Mouse (Mus musculus): ENCODE measurements around the gene Arhgap31. TPM values are rescaled to one million over a fixed set of nuclear protein-coding genes. Genes with fewer than 3 reads are reported as not detected.
A peak's percentile ranks its signal among the peaks of the same experiment; 100 is the strongest.
"Not testable (repeated sequence)": the region's sequence is repeated elsewhere in the genome, so short reads cannot be mapped to it uniquely, and the experiment has no call there.

The Arhgap31 gene
- total RNA-seq, 2 experiments from 2014 or later = 50.0 to 50.9 TPM

DNA sequence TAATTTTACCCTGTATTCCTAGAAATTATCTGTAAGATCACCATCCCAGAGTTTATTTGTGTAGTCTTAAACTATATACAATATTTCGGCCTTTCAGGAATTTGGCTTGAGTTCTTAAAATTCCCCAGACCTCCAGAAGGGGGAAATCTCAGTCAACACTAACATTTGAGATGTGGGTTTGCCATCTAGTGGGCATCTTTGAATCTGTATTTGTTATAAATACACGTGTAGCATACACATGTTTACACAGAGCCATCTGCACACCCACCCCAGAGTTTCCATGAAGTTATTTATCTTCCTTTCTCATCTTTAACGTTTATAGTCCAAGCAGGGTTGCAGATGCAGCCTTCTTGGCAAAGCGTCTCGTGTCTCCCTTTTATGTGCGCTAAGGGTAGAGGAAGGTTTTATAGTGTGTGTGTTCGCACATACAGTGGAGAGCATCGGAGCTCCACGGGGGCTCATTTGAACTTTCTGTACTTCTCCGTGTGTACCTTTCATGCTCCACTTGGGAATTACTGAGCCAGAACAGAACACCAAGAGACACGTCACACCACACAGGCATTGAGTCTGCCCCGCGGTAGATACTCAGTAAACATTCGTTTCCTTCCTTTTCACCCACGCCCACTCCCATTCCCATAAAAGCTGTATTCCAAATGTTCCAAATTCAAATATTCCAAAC, 16.7 kb upstream of the Arhgap31 start:
- intact Hi-C loops (cut with DNase I) = loop anchor here (10.0 kb wide), 1 partner anchor 195 kb away; no protein-coding TSS in a partner anchor
- DNase-seq = no peak

DNA sequence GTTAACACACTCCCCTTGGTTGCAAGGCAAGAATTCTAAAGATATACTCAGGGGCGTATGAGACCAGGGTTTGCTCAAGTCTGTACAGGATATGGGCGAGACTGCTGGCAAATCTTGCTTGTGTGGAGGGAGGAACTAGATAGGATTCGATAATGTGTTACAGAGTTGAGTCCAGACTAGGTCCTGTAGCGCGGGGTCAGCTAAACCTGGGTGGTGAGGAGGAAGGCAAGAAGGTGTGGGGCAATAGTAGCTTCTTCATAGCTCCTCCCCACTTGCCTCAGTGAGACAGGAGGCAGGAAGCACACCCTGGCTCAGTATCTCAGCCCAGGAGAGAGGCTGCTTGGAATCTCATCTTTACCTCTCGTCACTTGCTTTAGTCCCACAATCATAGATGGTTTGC, 16.1 kb upstream of the Arhgap31 start:
- intact Hi-C loops (cut with DNase I) = loop anchor here (10.0 kb wide), 1 partner anchor 194 kb away; no protein-coding TSS in a partner anchor
- no peak for DNase-seq

DNA sequence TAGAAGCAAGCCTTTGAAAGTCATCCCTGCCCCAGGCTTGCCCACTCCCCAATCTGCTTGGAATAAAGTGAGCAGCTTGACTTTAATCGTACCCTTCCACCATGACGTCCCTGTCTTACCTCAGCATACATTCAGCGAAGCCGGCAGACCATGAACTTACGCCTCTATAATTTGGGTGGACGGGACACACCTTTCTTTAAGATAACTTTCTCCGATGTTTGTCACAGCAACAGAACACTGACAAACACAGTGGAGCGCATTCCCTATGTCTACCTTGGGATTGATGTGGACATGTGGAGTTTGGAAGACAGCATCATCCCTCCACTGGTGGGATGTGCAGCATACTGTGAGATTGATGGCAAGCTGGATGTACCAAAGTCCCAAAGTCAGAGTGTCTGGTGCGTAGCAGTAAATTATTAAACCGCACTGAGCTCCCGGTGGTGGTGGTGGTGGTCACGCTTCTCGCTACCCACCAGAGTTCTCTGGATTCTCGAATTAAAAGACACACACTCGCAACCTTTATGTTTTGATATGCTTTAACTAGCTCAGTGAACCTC, 15.6 kb upstream of the Arhgap31 start:
- no peak for DNase-seq
- intact Hi-C loops (cut with DNase I) = loop anchor here (10.0 kb wide), 1 partner anchor 194 kb away; no protein-coding TSS in a partner anchor

DNA sequence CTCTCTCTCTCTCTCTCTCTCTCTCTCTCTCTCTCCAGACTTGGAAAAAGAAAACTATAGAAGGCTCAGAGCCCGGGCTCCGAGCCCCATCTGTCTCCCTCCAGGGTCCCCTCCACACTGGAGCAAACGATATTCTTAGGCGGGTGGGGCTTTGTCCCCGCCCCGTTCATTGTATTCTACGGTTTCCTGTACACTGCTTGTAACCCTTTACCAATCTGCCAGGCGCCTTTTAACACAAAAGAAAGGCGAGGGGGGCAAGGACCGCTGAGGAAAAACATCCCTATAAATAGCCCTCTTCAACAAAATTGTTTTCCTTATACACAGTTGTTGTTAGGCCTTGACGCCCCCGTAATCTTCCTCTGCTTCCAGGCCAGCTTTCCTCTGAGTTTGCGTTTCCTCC, 11.9 kb upstream of the Arhgap31 start:
- DNase-seq = peak in 1 of 2 experiments; percentile 55
- intact Hi-C loops (cut with DNase I) = loop anchor here (10.0 kb wide), 1 partner anchor 190 kb away; no protein-coding TSS in a partner anchor

DNA sequence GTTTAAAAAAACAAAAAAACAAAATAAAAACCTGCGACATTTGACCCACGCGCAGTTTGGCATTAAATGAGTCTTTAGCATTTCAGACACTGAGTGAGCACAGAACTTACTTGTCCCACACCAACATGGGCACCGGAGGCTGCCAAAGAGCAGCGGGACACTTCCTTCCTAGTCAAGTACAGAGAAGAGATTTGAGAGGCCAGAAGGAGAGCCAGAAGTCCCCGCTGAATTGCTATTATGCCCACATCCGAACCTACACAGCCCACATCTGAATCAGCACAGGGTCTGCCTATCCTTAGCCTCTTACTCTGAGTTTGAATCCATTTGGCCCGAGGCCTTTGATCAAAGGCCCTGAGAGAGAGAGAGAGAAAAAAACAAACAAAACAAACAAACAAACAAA, 11.2 kb upstream of the Arhgap31 start:
- DNase-seq = no peak
- intact Hi-C loops (cut with DNase I) = loop anchor here (10.0 kb wide), 1 partner anchor 189 kb away; no protein-coding TSS in a partner anchor

DNA sequence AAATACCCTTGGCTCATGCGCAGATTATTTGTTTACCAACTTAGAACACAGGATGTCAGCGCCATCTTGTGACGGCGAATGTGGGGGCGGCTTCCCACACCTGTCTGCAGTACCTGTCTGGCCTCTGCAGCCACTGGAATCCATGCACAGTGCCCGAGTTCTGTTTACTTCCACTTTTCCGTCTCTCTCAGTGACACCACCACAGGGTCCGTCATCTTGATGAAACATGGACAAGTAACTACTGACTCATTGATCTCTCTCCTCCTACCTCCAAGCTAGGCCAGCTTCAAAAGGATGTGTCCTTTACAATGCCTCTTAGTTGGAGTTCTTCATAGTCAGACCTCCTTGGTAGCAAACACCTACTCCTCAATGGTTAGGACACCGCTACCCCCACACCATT, 8.3 kb upstream of the Arhgap31 start:
- intact Hi-C loops (cut with DNase I) = loop anchor here (10.0 kb wide), 1 partner anchor 187 kb away; no protein-coding TSS in a partner anchor
- DNase-seq = no peak

DNA sequence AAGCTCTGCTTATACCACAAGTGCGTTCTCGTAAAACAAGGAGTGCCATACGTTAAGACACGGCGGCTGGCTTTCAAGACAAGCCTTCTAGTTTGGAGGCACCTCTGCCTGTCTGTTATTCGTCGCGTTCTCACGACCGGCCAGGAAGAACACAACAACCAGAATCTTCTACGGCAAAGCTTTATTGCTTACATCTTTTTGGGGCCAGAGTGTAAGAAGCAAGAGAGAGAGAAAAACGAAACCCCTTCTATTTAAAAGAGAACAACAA, 1.1 kb upstream of the Arhgap31 start:
- DNase-seq; intact Hi-C loops (cut with DNase I): not testable (repeated sequence)

DNA sequence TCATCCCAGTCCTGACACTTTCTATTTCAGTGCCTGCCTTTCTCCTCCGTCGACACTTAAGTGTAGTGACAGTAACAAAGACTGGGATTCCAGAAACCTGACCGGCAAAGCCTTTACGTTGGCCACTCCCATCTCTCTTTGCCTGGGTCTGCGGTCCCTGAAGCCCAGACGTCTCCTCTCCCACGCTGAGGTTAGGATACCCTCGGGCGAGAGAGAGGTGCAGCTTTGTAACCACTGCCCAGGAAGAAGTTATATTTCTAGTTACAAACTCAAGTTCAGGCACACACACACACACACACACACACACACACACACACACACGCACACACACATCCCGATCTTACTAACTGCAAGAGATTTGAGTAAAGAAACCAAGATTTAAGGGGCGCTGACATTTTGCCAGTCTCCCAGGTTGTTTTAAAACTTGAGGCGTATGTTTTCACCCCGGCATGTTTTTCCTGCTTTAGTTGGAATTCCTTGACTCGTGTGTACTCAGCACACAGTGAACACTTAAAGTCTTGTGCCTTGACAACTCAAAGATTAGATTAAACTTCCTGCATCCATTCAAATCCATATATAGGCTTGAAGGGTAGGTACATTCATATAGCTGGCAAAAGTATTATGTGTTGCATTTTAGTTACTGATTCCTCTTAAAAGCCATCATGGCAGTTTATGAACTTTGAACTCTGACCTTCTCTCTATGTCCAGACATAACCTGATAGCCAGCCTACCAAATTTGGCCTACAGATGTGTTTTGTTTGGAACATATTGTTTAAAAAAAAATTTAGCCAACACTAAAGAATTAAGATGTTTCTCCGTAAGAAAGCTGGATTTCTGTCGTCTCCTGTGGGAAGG, 557 bp upstream of the Arhgap31 start:
- DNase-seq = no peak
- intact Hi-C loops (cut with DNase I) = no loop called here

DNA sequence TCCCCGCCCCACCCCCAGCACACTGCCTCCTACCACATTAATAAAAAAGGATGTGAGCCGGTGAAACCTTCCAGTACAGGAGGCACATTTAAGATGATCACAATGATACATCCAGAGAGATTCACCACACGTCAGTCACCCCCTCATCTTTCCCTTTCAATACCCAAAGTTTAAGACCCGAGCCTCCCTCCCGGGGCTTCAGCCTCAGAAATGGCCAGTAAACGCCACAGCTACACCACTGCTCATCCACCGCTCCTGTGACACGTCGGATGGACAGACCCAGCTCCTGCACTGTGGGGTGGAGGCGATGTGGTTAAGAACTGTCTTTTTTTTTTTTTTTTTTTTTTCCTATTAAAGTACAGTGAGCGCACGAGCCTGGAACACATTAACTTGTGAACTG, 969 bp downstream of the Arhgap31 start:
- DNase-seq = no peak
- intact Hi-C loops (cut with DNase I) = no loop called here

DNA sequence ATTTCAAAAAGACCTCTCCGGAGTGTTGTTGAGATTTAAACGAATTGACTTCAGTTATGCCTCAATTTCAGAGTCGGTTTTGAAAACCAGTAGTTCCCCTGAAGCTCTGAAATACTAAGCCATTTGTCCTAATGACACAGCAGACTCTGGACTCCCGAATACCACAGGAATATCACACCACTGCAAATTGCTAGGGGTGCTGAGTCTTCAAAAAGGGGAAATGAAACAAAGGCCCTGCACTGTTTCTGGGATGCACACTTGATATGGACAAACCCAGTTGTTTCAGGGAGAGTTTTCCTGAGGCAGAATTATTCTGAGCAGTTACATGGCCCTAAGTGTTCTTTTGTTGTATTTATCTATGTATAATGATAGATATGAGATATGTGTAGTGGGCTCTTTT, 1.8 kb downstream of the Arhgap31 start:
- intact Hi-C loops (cut with DNase I) = no loop called here
- DNase-seq = no peak

DNA sequence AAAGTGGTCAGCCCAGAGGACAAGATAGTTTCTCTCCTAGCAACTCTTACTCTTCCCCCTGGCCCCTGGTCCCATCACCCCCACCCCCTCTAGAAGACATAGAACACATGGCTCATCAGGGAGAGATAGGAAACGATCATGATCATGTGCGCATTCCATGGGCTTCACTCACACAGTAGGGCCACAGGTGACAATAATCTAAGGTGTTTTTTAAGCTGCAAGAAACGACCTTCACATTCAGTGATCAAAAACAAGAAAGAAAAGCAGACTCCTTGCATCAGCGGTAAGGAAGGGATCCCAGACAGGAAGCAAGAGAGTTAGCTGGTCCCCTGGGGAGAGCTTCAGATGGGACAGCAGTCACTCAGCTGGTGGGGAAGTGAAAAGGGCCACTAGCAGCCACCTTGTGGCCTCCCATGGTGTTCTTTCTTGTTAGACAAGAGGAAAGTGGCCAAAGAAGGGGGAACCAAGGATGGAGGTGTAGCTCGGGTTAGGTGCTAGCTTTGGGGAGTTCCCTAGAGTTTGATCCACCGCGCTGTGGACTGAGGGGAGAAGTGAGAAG, 4.0 kb downstream of the Arhgap31 start:
- no peak for DNase-seq
- intact Hi-C loops (cut with DNase I) = loop anchor here (10.0 kb wide), 1 partner anchor 84 kb away; no protein-coding TSS in a partner anchor

DNA sequence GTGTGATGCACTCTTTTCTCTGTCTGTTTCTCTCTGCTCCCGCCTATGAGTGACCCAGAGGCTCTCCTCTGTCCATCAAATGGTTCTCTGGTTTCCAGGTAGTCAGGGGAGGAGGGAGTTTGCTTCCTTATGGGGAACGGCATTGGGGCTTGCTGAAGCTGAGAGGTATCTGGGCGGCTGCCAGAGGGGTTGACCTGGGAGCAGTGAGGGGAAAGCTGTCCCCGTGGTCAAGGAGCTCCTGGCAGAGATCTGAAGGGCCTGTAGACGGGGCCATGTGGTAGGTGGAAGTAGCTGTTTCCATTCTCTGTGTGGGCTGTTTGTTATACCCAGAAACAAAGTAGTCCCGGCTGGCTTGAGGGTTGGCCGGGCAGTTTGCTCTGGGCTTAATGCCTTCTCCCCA, 6.3 kb downstream of the Arhgap31 start:
- intact Hi-C loops (cut with DNase I) = loop anchor here (10.0 kb wide), 1 partner anchor 82 kb away; no protein-coding TSS in a partner anchor
- DNase-seq = no peak

DNA sequence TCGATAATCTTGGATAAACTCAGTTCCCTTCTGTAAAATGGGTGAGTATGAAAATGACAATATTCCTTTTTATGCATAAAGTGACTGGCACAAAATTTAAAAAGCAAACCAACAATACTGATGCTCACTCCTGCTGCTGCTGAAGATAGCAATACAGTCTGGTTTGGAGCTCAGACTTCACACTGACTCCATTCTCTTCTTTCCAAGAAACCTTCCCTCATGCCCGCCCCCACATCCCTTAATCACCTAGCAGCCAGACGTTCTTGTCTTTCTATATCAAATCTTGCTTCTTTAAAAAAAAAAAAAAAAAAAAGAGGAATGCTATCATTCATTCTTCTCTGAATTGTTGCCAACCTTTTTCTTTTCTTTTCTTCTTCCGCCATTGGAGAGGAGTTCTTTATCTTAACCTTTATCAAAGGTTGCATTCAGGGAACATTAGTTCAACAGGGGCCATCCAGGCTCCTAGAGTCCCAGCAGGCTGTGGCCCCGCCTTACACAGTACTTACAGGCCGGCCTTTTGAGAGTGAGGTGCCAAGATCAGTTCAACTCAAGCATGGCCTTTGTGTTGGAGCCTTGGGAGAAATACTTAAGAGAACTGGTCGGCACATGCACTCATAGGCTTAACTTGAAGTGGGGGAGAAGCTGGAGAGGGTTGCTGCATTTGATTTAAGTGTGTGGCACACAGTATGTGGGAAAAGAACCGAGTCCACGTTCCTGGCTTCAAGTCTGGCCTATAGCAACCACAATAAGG, 7.4 kb downstream of the Arhgap31 start:
- intact Hi-C loops (cut with DNase I) = loop anchor here (10.0 kb wide), 1 partner anchor 81 kb away; no protein-coding TSS in a partner anchor
- no peak for DNase-seq

DNA sequence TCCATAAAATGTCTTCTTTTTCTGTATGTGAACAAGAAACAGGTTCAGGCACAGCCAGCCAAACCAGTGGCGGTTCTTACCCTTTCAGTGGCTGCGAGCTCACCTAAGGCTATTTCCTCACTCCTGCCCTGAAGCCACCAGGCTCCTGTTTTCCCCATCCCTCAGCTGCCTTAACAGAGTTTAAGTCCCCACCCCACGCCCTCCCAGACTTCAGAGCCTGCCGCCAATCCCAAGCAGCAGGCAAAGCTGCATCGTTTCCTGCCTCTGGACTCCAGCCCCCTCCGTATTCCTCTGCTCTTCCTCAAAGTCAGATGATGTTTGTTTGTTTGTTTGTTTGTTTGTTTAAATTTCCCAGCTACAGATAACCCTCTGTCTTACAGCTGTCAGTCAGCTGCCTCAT, 9.6 kb downstream of the Arhgap31 start:
- intact Hi-C loops (cut with DNase I) = loop anchor here (10.0 kb wide), 1 partner anchor 79 kb away; no protein-coding TSS in a partner anchor
- no peak for DNase-seq

DNA sequence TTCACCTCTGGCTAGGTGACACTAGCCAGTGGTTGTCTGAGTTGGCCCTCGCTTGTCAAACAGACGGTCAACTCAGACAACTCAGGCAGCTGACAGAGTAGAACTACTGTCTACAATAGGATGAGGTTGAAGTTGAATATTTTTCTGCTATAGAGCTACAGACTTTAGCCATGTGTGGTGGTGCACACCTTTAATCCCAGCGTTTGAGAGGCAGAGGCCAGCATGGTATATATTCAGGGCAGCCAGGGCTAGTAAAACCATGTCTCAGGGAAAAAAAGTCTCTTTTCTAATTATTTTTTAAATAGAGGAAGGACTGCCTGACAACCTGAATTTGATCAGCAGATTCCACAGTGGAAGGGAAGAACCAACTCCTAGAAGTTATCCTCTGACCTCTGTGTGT, 10.8 kb downstream of the Arhgap31 start:
- intact Hi-C loops (cut with DNase I) = loop anchor here (10.0 kb wide), 1 partner anchor 78 kb away; no protein-coding TSS in a partner anchor
- no peak for DNase-seq

DNA sequence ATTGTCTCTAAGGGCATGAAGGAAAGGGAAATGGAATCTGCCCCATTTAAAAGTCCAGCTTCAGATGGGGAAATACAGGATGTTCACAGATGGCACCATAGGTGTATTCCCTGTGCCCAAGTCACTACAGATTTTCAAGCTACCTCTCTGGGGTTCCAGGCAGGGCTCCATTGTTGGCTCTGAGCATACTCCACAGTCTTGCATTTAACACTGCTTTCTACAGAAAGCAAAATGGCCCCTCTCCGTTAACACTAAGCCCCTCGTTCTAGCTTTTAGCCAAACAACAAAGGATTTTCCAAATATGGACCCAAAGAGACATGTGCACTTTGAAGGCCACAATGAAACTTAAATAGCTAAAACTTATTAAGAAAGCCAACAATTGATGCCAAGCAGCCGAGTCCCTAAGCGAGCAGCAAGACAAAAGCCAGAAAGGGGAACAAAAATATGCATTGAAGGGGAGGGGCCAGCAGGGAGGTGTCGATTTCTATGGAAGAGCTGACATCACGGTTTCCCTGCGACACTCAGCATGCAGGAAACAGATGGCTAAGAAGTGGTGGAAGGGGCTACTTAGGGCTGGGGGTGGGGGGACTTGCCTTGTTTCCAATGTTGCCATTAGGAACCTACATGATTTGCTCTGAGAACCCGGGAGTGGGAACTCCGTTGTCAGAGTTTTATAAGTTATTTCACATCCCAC, 11.4 kb downstream of the Arhgap31 start:
- intact Hi-C loops (cut with DNase I) = loop anchor here (10.0 kb wide), 1 partner anchor 77 kb away; no protein-coding TSS in a partner anchor
- DNase-seq = no peak

DNA sequence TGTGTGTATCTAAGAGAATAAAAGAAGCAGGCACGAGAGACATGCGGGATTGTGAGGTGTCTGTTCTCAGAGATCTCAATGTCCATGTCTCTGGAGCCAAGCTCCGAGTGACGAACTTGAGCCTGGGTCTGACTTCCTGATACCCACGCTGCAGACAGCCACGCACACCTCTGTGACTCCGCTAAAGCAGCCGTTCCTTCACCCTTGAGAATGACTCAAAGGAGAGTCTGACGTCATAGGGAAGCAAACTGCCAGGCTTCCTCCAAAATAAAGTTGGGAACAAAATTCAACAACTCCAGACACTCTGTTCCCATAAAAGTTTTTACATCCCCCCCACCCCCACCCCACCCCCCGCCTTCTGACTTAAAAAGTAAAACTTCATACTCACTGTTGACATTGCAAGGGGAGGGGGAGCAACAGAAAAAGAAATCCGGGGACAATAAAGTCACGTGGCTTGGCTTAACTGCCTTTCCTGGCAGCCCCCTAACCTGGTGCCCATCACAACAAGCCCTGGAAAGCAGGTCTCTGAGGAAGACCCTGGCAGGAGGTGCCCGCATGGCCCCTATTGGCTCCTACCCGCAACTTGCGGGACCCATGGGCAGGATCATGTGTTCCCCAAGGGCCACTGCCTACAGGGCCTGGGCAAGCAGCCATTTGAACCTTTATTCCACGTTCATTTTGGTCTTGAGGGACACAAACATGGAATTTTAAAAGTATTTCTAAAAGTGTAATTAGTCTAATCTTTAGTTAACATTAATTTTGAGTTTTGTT, 12.5 kb downstream of the Arhgap31 start:
- DNase-seq = peak; percentile 33 to 48
- intact Hi-C loops (cut with DNase I) = loop anchor here (10.0 kb wide), 1 partner anchor 76 kb away; no protein-coding TSS in a partner anchor

DNA sequence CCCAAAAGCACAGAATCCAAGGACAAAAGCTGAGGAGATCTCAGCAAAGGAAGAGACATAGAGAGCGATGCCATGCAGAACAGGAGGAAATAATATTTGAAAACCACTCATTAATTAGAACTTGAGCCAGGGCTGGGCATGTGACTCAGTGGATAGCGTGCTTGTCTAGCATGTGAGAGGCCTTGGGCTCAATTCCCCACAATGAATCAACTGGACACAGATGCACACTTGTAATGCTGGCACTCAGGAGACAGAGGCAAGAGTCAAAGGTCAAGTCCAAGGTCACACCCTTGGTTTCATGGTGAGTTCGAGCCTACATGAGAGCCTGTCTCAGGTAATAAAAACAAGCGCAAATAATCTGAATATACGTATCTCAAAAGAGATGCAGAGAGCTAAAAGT, 15.5 kb downstream of the Arhgap31 start:
- DNase-seq = no peak
- intact Hi-C loops (cut with DNase I) = no loop called here

DNA sequence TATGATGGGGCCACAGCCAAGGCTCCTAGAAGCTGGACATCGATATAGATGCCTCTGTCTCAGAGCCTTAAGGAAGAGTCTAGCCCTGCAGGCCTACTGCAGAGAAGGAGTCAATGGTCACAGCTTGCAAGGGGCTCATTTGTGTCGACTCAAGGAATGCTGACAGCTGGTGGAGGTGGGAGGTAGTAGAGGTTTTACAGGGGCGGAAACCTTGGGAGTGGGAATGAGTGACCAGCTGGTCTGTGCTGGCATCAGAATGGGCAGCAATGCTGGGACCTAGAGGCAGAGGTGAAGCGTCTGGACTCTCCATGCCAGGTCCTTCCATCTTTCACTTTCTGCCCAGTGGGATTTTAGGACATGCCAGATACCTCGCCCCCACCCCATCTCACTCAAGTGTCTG, 17.5 kb downstream of the Arhgap31 start:
- DNase-seq = no peak
- intact Hi-C loops (cut with DNase I) = no loop called here

All from heart, postnatal 14 days (tissue).